Mouse (Mus musculus) neural tube, embryonic 14.5 days (tissue): ENCODE results near the gene Galnt10. TPM values are rescaled to one million over a fixed set of nuclear protein-coding genes. Genes with fewer than 3 reads are reported as not detected.

ENCODE experiments used
- ATAC-seq: fragments of 200-750 bp; cut with Nextera tagmentation; 2 replicates; pipeline ENCODE4 v1.8.0; 2017; ENCODE audit warnings: low read depth, mild to moderate bottlenecking, moderate TSS enrichment, moderate library complexity
- H3K27ac ChIP-seq: fragments of 300-500 bp; sonication (generic); 2 replicates; pipeline ENCODE4 v1.5.1; 2014; ENCODE audit warnings: low read depth, mild to moderate bottlenecking, control low read depth, low read length, moderate library complexity, mixed read lengths
- H3K27me3 ChIP-seq: fragments of 300-500 bp; sonication (generic); 2 replicates; pipeline ENCODE4 v1.6.1; 2014; ENCODE audit warnings: low read length; ENCODE audit not compliant: control insufficient read depth, insufficient read depth
- H3K36me3 ChIP-seq: fragments of 300-500 bp; sonication (generic); 2 replicates; pipeline ENCODE4 v1.6.1; 2014; ENCODE audit warnings: low read length, mixed read lengths; ENCODE audit not compliant: control insufficient read depth, insufficient read depth
- H3K4me1 ChIP-seq: fragments of 300-500 bp; sonication (generic); 2 replicates; pipeline ENCODE4 v1.6.1; 2014; ENCODE audit warnings: low read length; ENCODE audit not compliant: control insufficient read depth, insufficient read depth
- H3K4me2 ChIP-seq: fragments of 300-500 bp; sonication (generic); 2 replicates; pipeline ENCODE4 v1.6.1; 2014; ENCODE audit warnings: mild to moderate bottlenecking, low read depth, low read length, control low read depth
- H3K4me3 ChIP-seq: fragments of 300-500 bp; sonication (generic); 2 replicates; pipeline ENCODE4 v1.5.1; 2014; ENCODE audit warnings: low read depth, low read length, control low read depth, mixed read lengths
- H3K9ac ChIP-seq: fragments of 300-500 bp; sonication (generic); replicated peaks from 2 replicates; pipeline ENCODE4 v1.6.1; 2014; ENCODE audit warnings: low read depth, mild to moderate bottlenecking, control low read depth, low read length, mixed read lengths
- H3K9me3 ChIP-seq: fragments of 300-500 bp; sonication (generic); 2 replicates; pipeline ENCODE4 v1.6.1; 2016; ENCODE audit warnings: low read length; ENCODE audit not compliant: control insufficient read depth
- WGBS: fragments of 180-500 bp; shearing (Covaris S2); extraction: QIAGEN DNeasy Blood & Tissue Kit; methylation state at CpG from one replicate; pipeline ENCODE4 v1.1.7; 2014; 5-methylcytosine and 5-hydroxymethylcytosine counted together
- polyA plus RNA-seq: library from polyadenylated mRNA; unstranded; fragments of >200 nt; fragmentation: Nextera tagmentation; extraction: Ambion mirVana; gene quantifications from 2 replicates; pipeline ENCODE4 v1.2.1, GENCODE M21; 2014

Galnt10 gene
- polyA plus RNA-seq, 1 experiment from 2014 or later = 4.5 TPM

DNA sequence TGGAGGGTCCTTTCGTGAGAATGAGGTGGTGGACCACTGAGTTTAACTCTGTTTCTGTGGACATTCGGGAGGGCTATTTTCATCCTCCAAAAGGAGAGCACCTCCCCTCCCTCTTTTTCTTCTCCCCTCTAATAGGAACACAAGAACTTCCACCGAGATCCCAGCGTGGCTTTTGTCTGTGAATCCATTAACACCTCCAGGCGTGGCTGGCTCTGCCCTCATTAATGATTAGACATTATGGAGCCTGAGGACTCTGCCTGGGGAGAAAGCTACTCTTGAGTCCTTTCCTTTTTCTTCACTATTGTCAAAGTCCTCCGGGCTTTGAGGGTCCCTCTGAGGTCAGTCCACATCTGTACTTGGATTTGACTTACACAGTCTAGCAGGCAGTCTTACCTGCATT lies 121.9 kb downstream of the Galnt10 start:
- Histone ChIP-seq H3K27me3 (no peaks in the 10 kb centered on the region), H3K36me3 (no peaks in the 10 kb centered on the region; the same call in 1 of the 2 replicates), H3K4me2 (no peak overlapping the region), H3K4me3 (no peak overlapping the region), H3K9me3 (no peaks in the 10 kb centered on the region), H3K4me1 (0 out of 2 replicates have a peak, but pooled peaks cover 5% of the 10 kb centered on the region), H3K9ac (no peak overlapping the region), H3K27ac (no peak overlapping the region)
- WGBS = 21% methylated on average over 6 of the region's 6 CpGs
- ATAC-seq = no peak

DNA sequence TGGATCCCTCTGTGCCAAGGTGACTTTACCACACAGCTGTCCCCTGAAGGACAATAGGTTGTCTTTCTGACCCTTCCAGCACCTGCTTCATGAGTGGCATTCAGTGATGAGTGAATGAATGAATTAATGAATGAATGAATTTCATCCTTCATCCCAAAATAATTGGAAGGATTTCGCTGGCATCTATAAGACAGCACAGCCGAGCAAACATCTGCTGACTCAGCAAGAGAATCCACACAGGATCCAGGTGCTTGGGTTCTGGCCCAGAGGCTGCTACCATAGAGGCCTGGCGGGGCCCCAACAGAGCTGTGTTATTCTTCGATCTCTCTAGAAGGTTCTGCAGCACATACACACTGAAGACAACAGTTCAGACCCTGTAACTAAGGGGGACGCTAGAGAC lies 125.5 kb downstream of the Galnt10 start:
- Histone ChIP-seq H3K4me1 (peaks cover 12% of the 10 kb centered on the region; the same call in 1 of the 2 replicates), H3K4me2 (no peak overlapping the region), H3K9me3 (no peaks in the 10 kb centered on the region), H3K36me3 (no peaks in the 10 kb centered on the region; the same call in 1 of the 2 replicates), H3K27ac (no peak overlapping the region), H3K4me3 (no peak overlapping the region), H3K27me3 (no peaks in the 10 kb centered on the region), H3K9ac (no peak overlapping the region)
- 94% methylated on average over 5 of the region's 5 CpGs for WGBS
- no peak for ATAC-seq

DNA sequence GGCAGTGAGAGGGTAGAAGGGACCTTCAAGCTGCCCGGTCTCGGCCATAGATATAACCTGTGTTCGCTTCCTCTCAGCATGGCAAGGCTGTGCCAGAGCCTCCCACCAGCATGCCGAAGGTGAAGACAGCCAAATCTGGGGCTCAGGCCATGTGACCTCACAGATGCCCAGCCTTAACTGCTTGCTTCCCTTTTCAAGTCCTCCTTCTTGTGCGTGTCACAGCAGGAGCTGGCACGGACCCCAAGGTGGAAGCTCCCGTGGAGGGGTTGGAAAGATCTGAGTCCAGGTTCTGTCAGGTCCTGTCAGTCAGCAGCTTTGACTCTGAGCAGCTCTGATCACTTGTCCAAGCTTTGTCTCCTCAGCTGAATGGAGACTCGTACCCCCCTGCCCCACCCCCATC lies 126.4 kb downstream of the Galnt10 start:
- Histone ChIP-seq H3K27ac (no peak overlapping the region), H3K4me1 (peaks cover 12% of the 10 kb centered on the region; the same call in 1 of the 2 replicates), H3K9ac (no peak overlapping the region), H3K36me3 (no peaks in the 10 kb centered on the region; the same call in 1 of the 2 replicates), H3K27me3 (no peaks in the 10 kb centered on the region), H3K4me3 (no peak overlapping the region), H3K4me2 (no peak overlapping the region), H3K9me3 (no peaks in the 10 kb centered on the region)
- ATAC-seq = no peak
- WGBS = 94% methylated on average over 8 of the region's 8 CpGs

DNA sequence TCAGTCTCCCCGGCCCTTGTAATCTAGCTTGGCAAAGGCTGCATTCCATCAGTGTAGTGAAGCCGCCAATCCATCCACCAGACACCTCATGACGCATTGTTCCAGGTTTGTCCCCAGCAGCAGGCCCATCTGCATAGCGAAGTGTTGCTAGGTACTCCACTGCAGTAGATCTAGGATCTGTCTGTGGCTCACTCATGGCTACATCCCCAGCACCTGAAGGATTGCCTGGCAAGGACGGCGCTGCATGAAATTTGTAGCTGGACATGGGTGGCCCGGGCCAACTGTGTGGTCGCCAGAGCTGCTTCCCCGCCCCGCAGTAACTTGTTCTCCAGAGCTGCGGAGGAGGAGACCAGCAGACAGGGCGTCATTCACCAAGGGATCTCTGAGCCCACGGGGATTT lies 128.2 kb downstream of the Galnt10 start:
- ATAC-seq = no peak; the same call in 1 of the 2 replicates
- Histone ChIP-seq H3K4me3 (no peak overlapping the region), H3K27ac (no peak overlapping the region), H3K9ac (no peak overlapping the region), H3K4me2 (no peak overlapping the region), H3K4me1 (peaks cover 8% of the 10 kb centered on the region; the same call in 1 of the 2 replicates), H3K36me3 (no peaks in the 10 kb centered on the region; the same call in 1 of the 2 replicates), H3K9me3 (no peaks in the 10 kb centered on the region), H3K27me3 (no peaks in the 10 kb centered on the region)
- 14% methylated on average over 13 of the region's 13 CpGs for WGBS

DNA sequence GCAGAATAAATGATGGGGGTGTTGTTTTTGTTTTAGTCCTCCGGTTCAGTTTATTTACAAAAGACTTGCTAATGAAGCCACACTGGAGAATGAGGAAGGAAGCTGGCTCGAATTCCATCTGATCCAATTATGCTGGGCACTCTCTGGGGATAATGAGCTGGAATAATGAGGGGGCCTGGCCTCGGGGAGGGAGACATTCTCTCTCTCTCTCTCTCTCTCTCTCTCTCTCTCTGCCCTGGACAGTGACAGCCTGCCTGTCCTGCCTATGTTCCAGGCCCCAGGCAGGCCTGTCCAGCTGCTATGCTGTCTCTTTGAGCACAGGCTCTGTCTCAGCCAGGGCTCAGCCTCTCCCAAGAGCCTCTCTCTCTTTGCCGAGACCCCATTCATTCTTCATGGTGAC lies 128.7 kb downstream of the Galnt10 start:
- no peak overlapping the region for H3K4me2 ChIP-seq
- H3K9me3 ChIP-seq = no peaks in the 10 kb centered on the region
- peaks cover 8% of the 10 kb centered on the region; the same call in 1 of the 2 replicates for H3K4me1 ChIP-seq
- no peaks in the 10 kb centered on the region for H3K27me3 ChIP-seq
- WGBS = 2% methylated on average over 4 of the region's 4 CpGs
- H3K27ac ChIP-seq = 0 out of 2 replicates have a peak overlapping the region, but pooled peaks have one; percentile 13
- no peaks in the 10 kb centered on the region; the same call in 1 of the 2 replicates for H3K36me3 ChIP-seq
- H3K9ac ChIP-seq = no peak overlapping the region
- ATAC-seq = peak; percentile 79
- no peak overlapping the region for H3K4me3 ChIP-seq

DNA sequence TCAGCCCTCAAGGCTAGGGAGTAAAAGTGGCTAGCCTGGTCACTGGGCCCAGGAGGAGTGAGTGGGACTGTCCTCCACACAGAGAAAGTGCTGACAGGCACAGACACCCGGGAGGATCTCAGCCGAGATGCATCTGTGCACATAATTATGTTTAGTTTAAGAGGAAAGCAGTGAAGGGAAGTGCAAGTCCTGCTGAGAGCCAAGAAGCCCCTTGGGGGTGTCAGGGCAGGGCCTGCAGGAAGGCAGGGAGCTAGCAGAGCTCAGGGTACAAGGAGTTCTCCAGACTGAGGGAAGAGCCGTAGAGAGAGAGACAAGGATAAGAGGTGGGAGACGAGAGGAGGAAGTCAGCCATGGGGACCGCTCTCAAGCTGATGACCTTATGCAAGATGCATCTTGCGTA lies 130.6 kb downstream of the Galnt10 start:
- WGBS = 64% methylated on average over 6 of the region's 6 CpGs
- no peak overlapping the region for H3K9ac ChIP-seq
- no peak for ATAC-seq
- H3K27ac ChIP-seq = no peak overlapping the region
- peaks cover 8% of the 10 kb centered on the region; the same call in 1 of the 2 replicates for H3K4me1 ChIP-seq
- H3K27me3 ChIP-seq = no peaks in the 10 kb centered on the region
- H3K4me2 ChIP-seq = no peak overlapping the region
- H3K4me3 ChIP-seq = no peak overlapping the region
- H3K9me3 ChIP-seq = no peaks in the 10 kb centered on the region
- H3K36me3 ChIP-seq = no peaks in the 10 kb centered on the region; the same call in 1 of the 2 replicates

DNA sequence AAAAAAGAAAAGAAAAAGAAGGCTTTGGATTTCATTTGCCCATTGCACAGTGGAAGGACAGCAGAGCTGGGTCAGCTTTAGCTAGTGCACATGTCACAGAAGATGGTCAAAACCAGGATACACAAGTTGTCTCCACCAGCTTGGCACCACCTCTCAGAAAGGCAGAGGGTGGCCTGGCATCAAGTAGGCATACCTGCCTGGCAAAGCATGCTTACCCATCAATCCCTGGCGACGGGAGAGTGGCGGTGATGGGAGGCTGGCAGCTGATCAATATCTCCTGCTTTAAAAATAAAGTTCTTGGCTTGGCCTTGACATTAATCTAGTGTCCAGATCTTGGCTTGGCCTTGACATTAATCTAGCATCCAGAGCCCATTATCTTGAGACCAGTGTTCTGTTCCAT lies 131.3 kb downstream of the Galnt10 start:
- no peaks in the 10 kb centered on the region for H3K9me3 ChIP-seq
- H3K27ac ChIP-seq = no peak overlapping the region
- no peaks in the 10 kb centered on the region for H3K36me3 ChIP-seq
- no peaks in the 10 kb centered on the region for H3K27me3 ChIP-seq
- no peak overlapping the region for H3K4me2 ChIP-seq
- H3K9ac ChIP-seq = no peak overlapping the region
- H3K4me3 ChIP-seq = no peak overlapping the region
- WGBS = 79% methylated on average over 3 of the region's 3 CpGs
- no peak for ATAC-seq
- peaks cover 8% of the 10 kb centered on the region; the same call in 1 of the 2 replicates for H3K4me1 ChIP-seq

DNA sequence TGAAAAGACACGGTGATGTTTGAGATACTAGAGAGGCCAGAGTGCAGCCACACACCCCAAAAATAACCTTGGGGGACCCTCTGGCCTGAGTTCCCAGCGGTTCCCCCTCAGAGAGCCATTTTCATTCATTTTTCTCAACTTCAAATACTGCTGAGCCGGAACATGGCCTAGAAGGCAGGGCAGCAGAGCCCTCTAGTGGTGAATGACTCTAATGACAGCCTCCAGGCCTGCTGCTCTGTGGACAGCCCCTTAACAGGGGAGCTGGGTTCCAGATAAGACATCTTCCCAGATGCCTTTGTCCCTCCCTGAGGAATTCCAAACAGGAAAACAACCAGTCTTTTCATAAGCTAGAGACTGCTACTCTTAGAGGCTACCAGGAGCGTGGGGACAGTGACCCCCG lies 133.1 kb downstream of the Galnt10 start:
- H3K4me2 ChIP-seq = no peak overlapping the region
- H3K4me1 ChIP-seq = peaks cover 4% of the 10 kb centered on the region; the same call in 1 of the 2 replicates
- H3K9me3 ChIP-seq = no peaks in the 10 kb centered on the region
- H3K4me3 ChIP-seq = no peak overlapping the region
- 28% methylated on average over 5 of the region's 5 CpGs for WGBS
- no peaks in the 10 kb centered on the region for H3K36me3 ChIP-seq
- peak; percentile 66; the same call in 1 of the 2 replicates for ATAC-seq
- no peaks in the 10 kb centered on the region for H3K27me3 ChIP-seq
- H3K27ac ChIP-seq = no peak overlapping the region
- no peak overlapping the region for H3K9ac ChIP-seq

DNA sequence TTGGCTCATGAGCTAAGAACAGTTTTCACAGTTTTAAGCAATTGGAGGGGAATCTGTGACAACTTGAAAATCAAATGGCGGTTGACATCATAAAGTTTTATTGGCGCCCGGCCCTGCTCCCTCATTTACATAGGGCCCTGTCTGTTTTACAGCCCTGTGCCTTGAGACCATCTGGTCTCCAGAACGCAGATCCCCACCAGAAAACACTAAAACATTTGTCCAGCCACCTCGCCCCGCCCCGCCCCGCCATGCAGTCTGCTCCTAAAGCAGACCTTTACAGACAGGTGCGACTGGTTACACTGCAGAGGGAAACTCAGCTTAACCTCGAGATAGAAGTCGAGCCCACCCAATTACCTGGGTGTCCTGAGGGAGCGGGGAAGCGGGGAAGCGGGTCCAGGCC lies 134.6 kb downstream of the Galnt10 start:
- Histone ChIP-seq H3K27ac (no peak overlapping the region), H3K4me1 (no peaks in the 10 kb centered on the region), H3K4me3 (no peak overlapping the region), H3K36me3 (no peaks in the 10 kb centered on the region), H3K27me3 (no peaks in the 10 kb centered on the region), H3K9ac (no peak overlapping the region), H3K9me3 (no peaks in the 10 kb centered on the region), H3K4me2 (no peak overlapping the region)
- ATAC-seq = no peak
- 30% methylated on average over 14 of the region's 14 CpGs for WGBS
